Mouse (Mus musculus) layer of hippocampus, adult 11-12 months (tissue): Measurements from ENCODE around the gene Adgrl3.

Experiments used
- DNase-seq: peaks from one replicate; pipeline ENCODE4 v3.0.0; 2022; ENCODE audit warnings: low spot score

Adgrl3 gene

GRCm38 (mm10) chr5:81248724-81249123 is 228.8 kb downstream of the Adgrl3 start:
- no peak for DNase-seq

- no peak for DNase-seq
Observed at GRCm38 (mm10) chr5:81256091-81256490, 236.2 kb downstream of the Adgrl3 start.

GRCm38 (mm10) chr5:81269689-81270088 is 249.8 kb downstream of the Adgrl3 start:
- no peak for DNase-seq

GRCm38 (mm10) chr5:81275346-81276047 is 255.6 kb downstream of the Adgrl3 start:
- no peak for DNase-seq

- no peak for DNase-seq
Observed at GRCm38 (mm10) chr5:81279246-81279645, 259.3 kb downstream of the Adgrl3 start.

- no peak for DNase-seq
Observed at GRCm38 (mm10) chr5:81285643-81286042, 265.7 kb downstream of the Adgrl3 start.

GRCm38 (mm10) chr5:81301874-81302273 is 281.9 kb downstream of the Adgrl3 start:
- DNase-seq, result no peak

GRCm38 (mm10) chr5:81317406-81318112 is 297.6 kb downstream of the Adgrl3 start:
- DNase-seq, result no peak

- DNase-seq, result no peak
Observed at GRCm38 (mm10) chr5:81321276-81321934, 301.5 kb downstream of the Adgrl3 start.

- peak; percentile 48 for DNase-seq
Observed at GRCm38 (mm10) chr5:81322064-81322463, 302.1 kb downstream of the Adgrl3 start.

- no peak for DNase-seq
Observed at GRCm38 (mm10) chr5:81326916-81327315, 307.0 kb downstream of the Adgrl3 start.

GRCm38 (mm10) chr5:81327392-81327791 is 307.5 kb downstream of the Adgrl3 start:
- no peak for DNase-seq

GRCm38 (mm10) chr5:81329571-81329971 is 309.6 kb downstream of the Adgrl3 start:
- no peak for DNase-seq

GRCm38 (mm10) chr5:81344330-81344729 is 324.4 kb downstream of the Adgrl3 start:
- DNase-seq, result no peak

- no peak for DNase-seq
Observed at GRCm38 (mm10) chr5:81345096-81345435, 325.1 kb downstream of the Adgrl3 start.

GRCm38 (mm10) chr5:81345436-81346131 is 325.6 kb downstream of the Adgrl3 start:
- no peak for DNase-seq

- no peak for DNase-seq
Observed at GRCm38 (mm10) chr5:81347571-81347970, 327.6 kb downstream of the Adgrl3 start.

GRCm38 (mm10) chr5:81359560-81359959 is 339.6 kb downstream of the Adgrl3 start:
- no peak for DNase-seq

- DNase-seq, result peak; percentile 19
Observed at GRCm38 (mm10) chr5:81364198-81364643, 344.3 kb downstream of the Adgrl3 start.

- no peak for DNase-seq
Observed at GRCm38 (mm10) chr5:81365250-81365649, 345.3 kb downstream of the Adgrl3 start.

- no peak for DNase-seq
Observed at GRCm38 (mm10) chr5:81370126-81370850, 350.4 kb downstream of the Adgrl3 start.

- no peak for DNase-seq
Observed at GRCm38 (mm10) chr5:81375992-81376391, 356.1 kb downstream of the Adgrl3 start.
